Mouse (Mus musculus) forebrain, postnatal 0 days (tissue): Measurements from ENCODE around the gene Zfp59. TPM values are rescaled to one million over a fixed set of nuclear protein-coding genes. Genes with fewer than 3 reads are reported as not detected.
A peak's percentile ranks its signal among the peaks of the same experiment; 100 is the strongest.
"Not testable (repeated sequence)": the region's sequence is repeated elsewhere in the genome, so short reads cannot be mapped to it uniquely, and the experiment has no call there.

Experiments
- ATAC-seq: fragments of 200-750 bp; cut with Nextera tagmentation; 2 replicates; pipeline ENCODE4 v1.8.0; 2017; ENCODE audit warnings: mild to moderate bottlenecking, moderate library complexity
- DNase-seq: peaks from one replicate; pipeline ENCODE4 v3.0.0-alpha.2; 2015
- H3K27ac ChIP-seq: fragments of 300-500 bp; sonication (generic); 2 replicates; pipeline ENCODE4 v1.5.1; 2014; ENCODE audit warnings: low read depth, mild to moderate bottlenecking, antibody characterized with exemption, low read length, moderate library complexity, mixed read lengths
- H3K27me3 ChIP-seq: fragments of 300-500 bp; sonication (generic); 2 replicates; pipeline ENCODE4 v1.6.1; 2014; ENCODE audit warnings: mild to moderate bottlenecking, low read length, mixed read lengths; ENCODE audit not compliant: insufficient read depth
- H3K36me3 ChIP-seq: fragments of 300-500 bp; sonication (generic); 2 replicates; pipeline ENCODE4 v1.6.1; 2014; ENCODE audit warnings: mild to moderate bottlenecking, moderate library complexity; ENCODE audit not compliant: insufficient read depth
- H3K4me1 ChIP-seq: fragments of 300-500 bp; sonication (generic); 2 replicates; pipeline ENCODE4 v1.6.1; 2014; ENCODE audit warnings: antibody characterized with exemption; ENCODE audit not compliant: insufficient read depth
- H3K4me2 ChIP-seq: fragments of 300-500 bp; sonication (generic); 2 replicates; pipeline ENCODE4 v1.6.1; 2014; ENCODE audit warnings: low read depth, mild to moderate bottlenecking, moderate library complexity
- H3K4me3 ChIP-seq: fragments of 300-500 bp; sonication (generic); 2 replicates; pipeline ENCODE4 v1.5.1; 2014; ENCODE audit warnings: low read depth, low read length, mixed read lengths
- H3K9ac ChIP-seq: fragments of 300-500 bp; sonication (generic); 2 replicates; pipeline ENCODE4 v1.6.1; 2014; ENCODE audit warnings: mild to moderate bottlenecking
- H3K9me3 ChIP-seq: fragments of 300-500 bp; sonication (generic); 2 replicates; pipeline ENCODE4 v1.6.1; 2016; ENCODE audit warnings: low read length
- CTCF ChIP-seq: sonication (generic); IDR thresholded peaks from 2 replicates; pipeline ENCODE4 v1.5.1; 2016; ENCODE audit warnings: antibody characterized with exemption, control low read depth, low read depth
- WGBS: fragments of 180-500 bp; shearing (Covaris S2); extraction: QIAGEN DNeasy Blood & Tissue Kit; methylation state at CpG from one replicate; pipeline ENCODE4 v1.1.7; 2014; 5-methylcytosine and 5-hydroxymethylcytosine counted together
- polyA plus RNA-seq: library from polyadenylated mRNA; unstranded; fragments of >200 nt; fragmentation: Nextera tagmentation; extraction: Ambion mirVana; gene quantifications from 2 replicates; pipeline ENCODE4 v1.2.1, GENCODE M21; 2015
- total RNA-seq: library from RNA; depleted of rRNA; stranded (reverse); fragments of >200 nt; gene quantifications from 2 replicates; pipeline ENCODE4 v1.2.3, GENCODE M21; 2014

Gene Zfp59
- total and polyA plus RNA-seq, 2 experiments from 2014 or later = 5.2 to 11.6 TPM

DNA sequence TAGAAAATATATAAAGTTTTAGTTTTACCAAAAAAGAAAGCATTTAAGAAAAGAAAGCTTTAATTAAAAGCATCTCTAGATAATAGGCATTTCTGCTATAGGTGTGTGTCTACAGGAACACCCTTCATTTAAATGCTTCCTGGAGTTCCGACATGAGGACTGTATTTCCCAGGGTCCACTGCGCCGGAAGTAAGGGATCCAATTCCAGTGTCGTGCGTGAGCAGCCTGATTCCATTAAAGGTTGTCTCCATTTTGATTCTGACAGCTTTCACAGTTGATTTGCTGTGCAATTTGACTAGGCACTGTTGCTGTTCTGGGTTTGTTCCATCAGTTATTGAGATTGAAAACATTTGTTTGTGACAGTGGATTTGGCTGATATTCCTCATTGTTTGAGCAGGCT is 35.4 kb upstream of the Zfp59 start:
- Histone ChIP-seq H3K36me3 (peaks cover 3% of the 10 kb centered on the region), H3K4me1 (no peaks in the 10 kb centered on the region), H3K4me2 (no peak overlapping the region), H3K9ac (no peak overlapping the region), H3K27me3 (no peaks in the 10 kb centered on the region), H3K4me3 (no peak overlapping the region), H3K27ac (no peak overlapping the region), H3K9me3 (no peaks in the 10 kb centered on the region)
- ATAC-seq (no peak), DNase-seq (no peak)
- no peak for TF ChIP-seq CTCF
- 66% methylated on average over 5 of the region's 5 CpGs for WGBS

GRCm38 (mm10) chr7:27804297-27805030 is 33.9 kb upstream of the Zfp59 start:
- peak overlapping the region; percentile 63 for H3K4me3 ChIP-seq
- H3K9me3 ChIP-seq = no peaks in the 10 kb centered on the region
- ATAC-seq = peak; percentile 98
- no peaks in the 10 kb centered on the region for H3K27me3 ChIP-seq
- no peak overlapping the region for H3K27ac ChIP-seq
- peak; percentile 77 for DNase-seq
- H3K4me1 ChIP-seq = no peaks in the 10 kb centered on the region
- WGBS = under 1% methylated on average over 25 of the region's 25 CpGs
- peak overlapping the region; percentile 53 for H3K9ac ChIP-seq
- peak overlapping the region; percentile 61 for H3K4me2 ChIP-seq
- no peak for TF ChIP-seq CTCF
- peaks cover 10% of the 10 kb centered on the region for H3K36me3 ChIP-seq

GRCm38 (mm10) chr7:27806896-27807295 is 31.5 kb upstream of the Zfp59 start, which contains the start of gene Zfp626:
Zfp626 (plus strand) TSS chr7:27807196.
- not testable (repeated sequence) for H3K4me1 ChIP-seq, H3K4me3 ChIP-seq, H3K27me3 ChIP-seq, ATAC-seq, H3K9me3 ChIP-seq, H3K4me2 ChIP-seq, H3K9ac ChIP-seq, DNase-seq, H3K27ac ChIP-seq
- H3K36me3 ChIP-seq = peaks cover 27% of the 10 kb centered on the region
- 98% methylated on average over 3 of the region's 3 CpGs for WGBS

DNA sequence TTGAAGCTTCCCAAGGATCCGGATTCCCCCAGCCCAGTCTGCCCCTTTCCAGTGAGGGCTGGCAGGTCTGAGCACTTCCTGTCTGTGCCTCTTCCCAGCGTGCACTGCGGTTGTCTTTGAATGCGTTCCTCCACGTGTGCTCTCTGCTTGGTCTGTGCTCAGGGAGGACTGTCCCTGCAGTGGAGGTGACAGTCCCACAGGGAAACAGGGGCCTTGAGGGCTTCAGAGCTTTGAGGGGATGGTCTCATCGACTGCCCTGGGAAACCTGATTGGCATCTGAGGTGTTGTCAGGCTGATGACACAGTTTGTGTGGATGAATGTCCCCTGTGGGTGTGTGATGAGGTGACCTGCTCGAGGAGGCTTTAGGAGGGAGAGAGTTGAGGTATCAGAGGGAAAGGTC is 31.1 kb upstream of the Zfp59 start:
- not testable (repeated sequence) for H3K4me3 ChIP-seq, DNase-seq, ATAC-seq, H3K9ac ChIP-seq, H3K9me3 ChIP-seq, H3K27ac ChIP-seq, H3K4me2 ChIP-seq, H3K27me3 ChIP-seq, H3K4me1 ChIP-seq
- 87% methylated on average over 7 of the region's 7 CpGs for WGBS
- peaks cover 31% of the 10 kb centered on the region for H3K36me3 ChIP-seq

GRCm38 (mm10) chr7:27818526-27819110 is 19.8 kb upstream of the Zfp59 start:
- Histone ChIP-seq H3K4me3 (no peak overlapping the region), H3K27ac (no peak overlapping the region), H3K4me1 (no peaks in the 10 kb centered on the region), H3K9me3 (no peaks in the 10 kb centered on the region), H3K9ac (no peak overlapping the region), H3K36me3 (peaks cover 30% of the 10 kb centered on the region), H3K4me2 (no peak overlapping the region), H3K27me3 (no peaks in the 10 kb centered on the region)
- ATAC-seq (no peak), DNase-seq (no peak)
- WGBS = 82% methylated on average over 7 of the region's 7 CpGs
- no peak for TF ChIP-seq CTCF

- H3K27ac ChIP-seq = no peak overlapping the region
- no peak overlapping the region for H3K4me3 ChIP-seq
- H3K27me3 ChIP-seq = no peaks in the 10 kb centered on the region
- H3K36me3 ChIP-seq = peaks cover 21% of the 10 kb centered on the region
- no peak for DNase-seq
- no peaks in the 10 kb centered on the region for H3K4me1 ChIP-seq
- no peak for TF ChIP-seq CTCF
- H3K4me2 ChIP-seq = no peak overlapping the region
- no peaks in the 10 kb centered on the region for H3K9me3 ChIP-seq
- no peak for ATAC-seq
- no peak overlapping the region for H3K9ac ChIP-seq
These were observed 15.8 kb upstream of the Zfp59 start for GRCm38 (mm10) chr7:27822611-27823010.

- Histone ChIP-seq H3K4me2 (no peak overlapping the region), H3K4me3 (no peak overlapping the region), H3K36me3 (no peaks in the 10 kb centered on the region), H3K9me3 (no peaks in the 10 kb centered on the region), H3K27me3 (no peaks in the 10 kb centered on the region), H3K9ac (no peak overlapping the region), H3K4me1 (no peaks in the 10 kb centered on the region), H3K27ac (no peak overlapping the region)
- ATAC-seq = no peak
- WGBS = 86% methylated on average over 2 of the region's 2 CpGs
- DNase-seq = no peak
- no peak for TF ChIP-seq CTCF
These were observed 4.3 kb upstream of the Zfp59 start for GRCm38 (mm10) chr7:27834131-27834530.
